Mouse (Mus musculus) layer of hippocampus, adult 8-10 months (tissue): ENCODE measurements around the gene Ccnd3. TPM values are rescaled to one million over a fixed set of nuclear protein-coding genes. Genes with fewer than 3 reads are reported as not detected.

Experiments
- DNase-seq, 2 experiments: peaks; one replicate each; pipeline ENCODE4 v3.0.0; 2022; ENCODE audit warnings: low spot score in 2 of 2
- total RNA-seq, 4 experiments: library from RNA; stranded (reverse); gene quantifications; 2 replicates each; pipeline ENCODE4 v1.2.4; 2022

Gene Ccnd3
- total RNA-seq, 4 experiments from 2014 or later = 38.4 to 45.2 (median 38.8) TPM

DNA sequence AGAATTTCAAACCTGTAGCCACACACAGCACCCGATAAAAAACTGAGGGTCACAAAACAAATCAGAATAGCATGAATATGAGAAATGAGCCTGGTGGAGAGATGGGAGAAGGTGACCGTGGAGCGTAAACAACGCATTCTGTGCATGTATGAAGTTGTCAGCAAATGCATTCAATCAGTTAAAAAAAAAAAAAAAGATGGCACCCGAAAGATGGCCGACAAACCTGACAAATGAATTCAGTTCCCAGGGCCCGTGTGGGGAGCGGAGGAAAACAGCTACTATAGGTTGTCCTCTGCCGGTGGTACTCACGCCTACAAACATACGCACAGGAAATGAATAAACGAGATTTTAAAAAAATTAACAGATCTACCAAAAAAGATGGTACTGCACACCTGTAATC is 40.3 kb downstream of the Ccnd3 start:
- DNase-seq = no peak

DNA sequence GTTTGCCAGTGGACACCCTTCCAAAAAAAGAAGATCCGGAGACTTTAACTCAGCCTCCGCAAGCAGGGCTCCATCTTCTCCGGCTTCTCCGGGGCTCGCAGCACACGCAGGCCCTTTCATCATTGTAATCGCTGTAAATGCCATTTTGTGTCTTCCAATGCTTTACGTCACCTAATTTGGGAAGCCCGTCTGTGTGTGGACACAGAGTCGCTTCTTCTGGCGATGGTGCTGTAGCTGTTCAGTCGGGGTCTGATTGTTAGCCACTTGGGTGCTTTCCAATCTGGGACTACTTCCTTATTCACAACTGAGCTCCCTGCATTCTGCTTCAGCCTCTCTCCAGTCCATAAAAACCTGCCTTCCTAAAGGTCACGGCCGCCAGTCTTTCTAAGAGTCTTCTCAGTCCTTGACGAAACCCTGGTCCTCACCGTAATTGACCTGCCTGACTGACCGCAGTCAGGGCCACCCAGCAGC is 41.0 kb downstream of the Ccnd3 start:
- DNase-seq = peak; percentile 26 to 27

DNA sequence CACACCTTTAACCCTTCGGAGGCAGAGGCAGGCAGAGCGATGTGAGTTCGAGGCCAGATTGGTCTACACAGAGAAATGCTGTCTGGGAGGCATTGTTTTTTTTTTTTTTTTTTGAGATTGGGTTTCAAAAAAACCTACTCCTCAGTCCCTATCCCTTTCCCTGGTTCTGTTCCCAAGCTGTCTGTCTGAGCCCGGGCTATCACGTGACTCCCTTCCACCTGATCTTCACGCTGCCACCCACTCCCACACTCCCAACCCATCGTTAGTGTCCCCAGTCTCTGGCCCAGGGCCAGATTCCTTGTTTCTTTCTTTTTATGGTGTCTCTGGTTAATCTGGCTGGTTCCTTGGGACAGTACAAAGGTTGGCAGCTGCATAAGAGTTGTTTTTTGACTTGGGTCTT is 46.2 kb downstream of the Ccnd3 start:
- DNase-seq = no peak

DNA sequence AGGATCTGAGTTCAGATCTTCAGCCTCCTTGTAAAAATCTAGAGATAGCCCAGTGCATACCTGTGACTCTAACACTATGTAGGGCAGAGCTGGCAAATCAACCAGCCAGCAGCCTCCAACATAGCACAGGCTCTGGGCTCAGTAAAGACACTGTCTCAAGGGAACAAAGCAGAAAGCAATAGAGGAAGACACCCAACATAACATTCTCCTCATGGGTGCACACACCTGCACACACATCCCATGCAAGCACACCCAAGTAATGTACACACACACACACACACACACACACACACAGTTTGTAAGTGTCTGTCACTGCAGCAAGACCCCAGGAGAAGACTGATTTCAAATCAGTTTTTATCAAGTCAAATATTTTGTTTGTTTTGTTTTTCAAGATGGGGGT is 48.1 kb downstream of the Ccnd3 start:
- DNase-seq = no peak

DNA sequence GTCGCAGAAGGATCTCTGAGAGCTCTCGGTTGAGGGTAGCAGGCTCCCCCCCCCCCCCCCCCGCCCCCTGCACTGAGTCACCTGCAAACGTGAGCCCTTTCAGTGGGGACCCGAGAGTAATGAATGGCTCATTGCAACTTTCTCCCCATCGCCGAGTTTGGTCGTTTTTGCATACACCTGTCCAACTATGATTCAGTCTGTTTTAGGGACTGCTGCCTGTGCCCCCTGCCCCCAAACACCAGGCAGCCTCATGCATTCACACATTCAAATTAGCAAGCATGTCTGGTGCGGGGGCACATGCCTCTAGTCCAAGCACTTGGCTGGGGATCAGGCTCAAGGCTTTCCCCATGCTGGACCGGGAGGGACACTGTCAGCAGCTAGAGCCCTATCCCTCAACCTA is 49.8 kb downstream of the Ccnd3 start:
- no peak for DNase-seq

DNA sequence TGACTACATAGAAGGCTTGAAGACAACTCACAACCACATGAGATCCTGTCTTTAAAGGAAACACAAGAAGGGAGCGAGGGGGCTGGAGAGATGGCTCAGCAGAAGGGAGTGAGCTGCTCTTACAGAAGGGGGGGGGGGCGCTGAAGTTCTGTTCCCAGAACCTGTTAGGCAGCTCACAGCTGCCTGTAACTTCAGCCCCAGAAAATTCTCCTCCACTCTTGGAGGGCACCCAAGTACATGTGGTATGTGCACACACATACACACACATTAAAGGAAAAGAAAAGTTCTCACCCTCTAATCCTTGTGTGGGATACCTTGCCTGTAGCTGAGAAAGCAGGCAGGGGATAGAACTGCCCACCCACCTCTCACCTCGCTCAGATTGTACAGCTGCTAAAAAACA is 52.3 kb downstream of the Ccnd3 start:
- DNase-seq = no peak

DNA sequence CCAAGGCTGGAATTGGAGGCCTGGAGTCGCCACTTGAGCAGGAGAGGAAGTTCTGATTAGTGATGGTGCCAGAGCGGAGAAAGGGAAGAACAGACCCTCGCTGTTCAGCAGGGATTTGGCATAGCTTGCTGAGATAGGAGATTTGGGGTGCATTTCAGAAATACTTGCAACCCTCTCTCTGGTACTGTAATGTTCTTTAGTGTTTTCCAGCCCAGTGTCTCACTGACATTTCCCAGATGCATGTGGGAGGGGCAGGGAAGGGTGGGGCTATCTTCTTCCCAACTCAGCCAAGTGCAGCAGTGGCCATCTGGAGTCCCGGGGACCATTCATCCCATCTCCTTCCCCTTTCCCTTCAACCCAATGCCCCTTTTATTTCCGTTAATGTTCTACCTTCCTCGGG is 54.9 kb downstream of the Ccnd3 start:
- DNase-seq = no peak

DNA sequence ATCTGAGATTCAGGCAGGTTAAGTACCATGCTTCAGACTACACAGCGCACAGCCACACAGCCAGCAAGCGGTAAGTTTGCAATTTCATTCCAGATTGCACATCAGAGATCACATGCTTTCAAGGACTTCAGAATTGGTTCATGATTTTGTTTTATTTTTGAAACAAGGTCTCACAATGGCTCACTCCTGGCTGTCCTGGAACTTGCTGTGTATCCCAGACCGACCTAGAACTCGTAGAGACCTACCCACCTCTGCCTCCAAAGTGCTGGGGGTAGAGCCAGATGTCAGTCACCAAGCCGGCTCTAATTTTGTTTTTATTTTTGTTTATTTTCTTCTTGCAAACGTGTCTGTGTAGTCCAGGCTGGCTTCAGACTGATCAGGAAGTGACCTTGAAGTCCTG is 58.0 kb downstream of the Ccnd3 start:
- no peak for DNase-seq

DNA sequence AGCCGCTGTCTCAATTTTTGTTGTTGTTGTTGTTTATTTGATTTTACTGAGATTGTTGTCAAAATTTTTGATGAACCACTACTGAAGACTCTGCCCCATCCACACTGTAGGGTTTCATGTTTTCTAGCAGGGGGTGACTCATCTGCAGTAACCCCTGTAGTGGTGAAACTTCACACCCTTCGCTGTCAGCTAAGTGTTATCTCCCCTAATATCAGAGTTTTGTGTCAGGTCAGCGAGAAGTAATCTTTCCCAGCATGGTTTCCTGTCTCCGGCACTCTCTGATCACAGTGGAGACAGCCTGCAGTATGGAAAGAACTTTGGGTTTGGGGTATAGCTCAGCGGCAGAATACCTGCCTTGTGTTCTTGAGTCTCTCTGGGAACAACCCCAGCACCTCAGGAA is 59.8 kb downstream of the Ccnd3 start:
- DNase-seq = no peak

DNA sequence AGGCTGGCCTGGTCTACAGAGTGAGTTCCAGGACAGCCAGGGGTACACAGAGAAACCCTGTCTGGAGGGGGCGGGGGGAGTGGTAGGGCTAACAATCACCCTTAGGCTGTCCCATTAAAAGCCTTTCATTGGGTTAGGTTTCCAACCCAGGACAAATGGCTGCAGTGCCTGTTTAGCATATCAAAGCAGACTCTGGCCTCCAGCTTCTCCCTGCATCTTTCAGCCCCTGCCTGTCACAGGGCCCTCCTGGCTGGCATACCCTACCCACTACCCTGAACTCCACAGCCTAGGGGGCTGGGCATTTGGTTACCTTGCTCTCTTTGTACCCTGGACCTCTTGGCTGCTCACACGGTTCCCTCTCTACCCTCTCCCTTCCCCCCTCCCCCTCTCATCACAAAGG is 61.3 kb downstream of the Ccnd3 start:
- DNase-seq = no peak

DNA sequence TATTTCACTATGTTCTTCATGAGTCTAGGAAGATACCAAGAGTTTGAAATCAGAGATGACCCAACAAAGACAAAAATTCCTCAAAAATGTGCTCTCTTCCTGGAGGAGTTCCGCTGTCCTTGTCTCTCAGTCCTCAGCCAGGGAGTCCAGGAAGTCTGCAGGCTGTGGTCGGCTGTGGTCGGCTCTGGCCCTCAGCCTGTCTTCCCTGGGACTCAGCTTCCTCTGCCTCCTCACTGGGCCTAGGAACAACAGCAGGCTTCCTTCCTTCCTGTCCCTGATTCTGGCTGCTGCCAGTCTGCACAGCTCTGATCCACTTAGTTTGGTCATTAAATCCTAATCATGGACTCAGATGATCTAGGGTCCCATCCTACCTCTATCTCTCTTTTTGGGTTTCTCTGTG is 62.4 kb downstream of the Ccnd3 start:
- no peak for DNase-seq

DNA sequence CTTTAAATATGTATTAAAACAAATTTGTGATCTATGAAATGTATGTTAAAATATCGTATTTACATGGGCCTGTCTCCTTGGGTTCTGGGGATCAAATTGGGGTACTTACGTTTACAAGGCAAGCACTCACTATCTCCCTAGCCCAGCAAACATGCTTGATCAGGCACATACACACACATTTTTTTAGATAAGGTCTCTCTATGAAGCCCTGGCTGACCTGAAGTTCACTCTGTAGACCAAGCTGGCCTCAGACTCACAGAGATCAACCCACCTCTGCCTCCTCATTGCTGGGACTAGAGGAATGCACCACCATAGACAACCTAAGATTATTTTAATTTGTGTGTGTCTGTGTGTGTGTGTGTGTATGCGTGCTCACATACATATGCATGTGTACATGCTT is 63.5 kb downstream of the Ccnd3 start:
- no peak for DNase-seq

DNA sequence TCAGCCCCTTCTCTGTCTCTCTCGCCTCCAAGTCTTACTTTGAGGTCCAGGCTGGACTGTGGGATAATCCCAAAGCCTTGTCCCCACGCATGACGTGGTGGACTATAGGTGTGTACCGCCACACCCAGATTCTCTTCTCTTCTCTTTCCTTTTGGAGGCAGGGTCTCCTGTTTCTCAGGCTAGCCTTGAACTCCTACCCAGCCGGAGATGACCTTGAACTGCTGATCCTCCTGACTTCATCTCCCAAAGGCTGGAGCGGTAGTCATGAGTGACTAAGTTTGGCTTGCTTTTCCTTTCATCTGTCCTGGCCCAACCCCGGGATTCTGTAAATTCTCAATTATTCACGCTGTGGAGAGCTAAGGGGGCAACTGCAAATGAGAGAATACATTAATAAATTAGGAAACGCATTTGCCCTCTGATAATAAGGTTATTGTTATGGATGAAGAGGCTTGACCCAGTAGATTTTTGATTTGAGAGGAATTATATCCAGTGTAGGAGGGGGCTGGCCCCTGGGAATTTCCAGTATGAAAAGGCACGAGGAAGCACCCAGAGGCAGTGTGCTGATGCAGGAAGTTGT is 64.2 kb downstream of the Ccnd3 start:
- no peak for DNase-seq

DNA sequence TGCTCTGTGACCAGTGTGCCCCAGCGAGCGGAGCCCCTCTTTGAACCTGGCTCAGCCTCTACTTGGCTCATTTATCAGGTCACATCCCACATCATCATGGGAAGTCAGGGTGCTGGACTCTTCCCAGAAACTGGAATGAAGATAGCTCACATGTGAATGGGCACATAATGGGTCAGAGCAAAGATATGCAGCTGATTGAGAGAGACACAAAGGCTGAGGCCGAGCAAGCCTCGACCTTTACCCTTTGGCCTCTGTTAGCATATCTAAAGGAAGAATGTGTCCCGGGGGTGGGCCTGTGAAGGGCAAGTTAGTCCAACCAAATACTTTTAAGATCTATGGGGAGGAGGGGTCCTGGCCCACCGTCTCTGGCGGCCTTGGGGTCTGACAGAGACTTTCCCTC is 66.8 kb downstream of the Ccnd3 start:
- no peak for DNase-seq

DNA sequence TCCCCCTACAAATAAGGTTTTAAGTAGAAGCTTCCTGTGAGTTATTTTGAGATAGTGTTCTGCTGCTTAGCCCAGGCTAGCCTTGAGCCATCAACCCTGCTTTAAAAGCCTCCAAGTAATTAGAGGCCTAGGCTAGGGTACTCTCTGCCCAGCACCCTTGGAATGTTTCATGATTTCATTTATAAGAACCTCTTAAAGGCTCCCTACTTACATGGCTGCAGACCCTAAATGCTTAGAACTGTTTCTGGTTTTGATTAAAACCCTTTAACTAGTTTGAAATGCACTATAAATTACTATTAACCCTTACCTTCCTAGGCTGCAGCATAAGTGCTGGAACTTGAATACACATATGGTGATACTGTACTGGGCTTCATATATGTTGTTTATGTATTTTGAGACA is 67.6 kb downstream of the Ccnd3 start:
- no peak for DNase-seq

DNA sequence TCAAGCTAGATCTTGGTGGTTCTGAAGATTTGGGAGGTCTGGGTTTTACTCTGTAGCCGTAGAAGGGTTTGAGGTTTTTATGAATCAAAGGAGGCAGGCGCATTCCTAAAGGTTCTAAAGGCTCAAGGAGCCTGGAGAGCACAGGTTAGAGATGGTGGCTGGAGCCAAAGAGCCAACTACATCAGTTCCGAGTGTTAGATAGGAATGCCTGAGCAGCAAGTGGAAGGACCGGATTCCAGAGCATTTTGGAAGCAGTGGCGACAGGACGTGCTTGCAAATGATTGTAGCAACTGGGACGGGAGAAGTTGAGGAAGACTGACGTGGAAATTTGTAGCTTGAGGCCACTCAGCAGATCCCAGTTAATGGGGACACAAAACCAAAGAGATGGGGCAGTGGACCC is 69.2 kb downstream of the Ccnd3 start:
- DNase-seq = no peak

DNA sequence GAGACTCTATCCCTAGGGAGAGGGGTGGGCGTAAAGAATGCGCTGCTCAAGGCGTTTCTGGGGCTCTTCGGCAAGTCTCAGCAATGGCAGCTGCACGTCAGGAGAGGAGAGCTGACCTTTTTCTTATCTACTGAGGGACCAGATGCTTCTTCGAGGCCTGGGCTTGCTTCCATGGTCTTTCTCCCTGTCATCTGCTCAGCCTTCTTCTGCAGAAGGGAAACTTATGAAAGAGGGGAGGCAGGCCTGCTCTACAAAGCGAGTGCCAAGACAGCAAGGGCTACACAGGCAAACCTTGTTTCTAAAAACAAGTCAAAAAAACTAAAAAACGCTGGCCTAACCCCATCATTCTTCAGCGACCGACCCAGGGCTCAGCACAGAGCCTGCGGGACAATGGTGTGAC is 70.0 kb downstream of the Ccnd3 start:
- no peak for DNase-seq

DNA sequence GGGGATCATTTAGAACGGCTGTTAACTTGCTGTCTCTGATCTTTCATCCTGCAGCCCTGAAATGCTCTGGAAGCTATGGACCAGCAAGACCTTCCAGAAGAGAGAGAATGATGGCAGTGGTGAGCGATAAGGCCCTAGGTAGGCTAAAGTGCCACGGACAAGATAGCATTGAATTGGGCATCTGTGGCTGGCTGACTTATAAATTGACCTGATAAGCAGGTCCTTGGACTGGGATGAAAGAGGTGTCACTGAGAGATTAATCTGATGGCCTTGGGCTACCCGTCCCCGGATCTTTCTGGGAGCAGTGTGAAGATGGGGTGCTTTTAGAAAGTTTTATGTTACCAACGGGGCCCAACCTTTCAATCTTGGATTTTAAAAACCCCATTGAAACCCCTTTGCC is 73.8 kb downstream of the Ccnd3 start:
- DNase-seq = no peak

DNA sequence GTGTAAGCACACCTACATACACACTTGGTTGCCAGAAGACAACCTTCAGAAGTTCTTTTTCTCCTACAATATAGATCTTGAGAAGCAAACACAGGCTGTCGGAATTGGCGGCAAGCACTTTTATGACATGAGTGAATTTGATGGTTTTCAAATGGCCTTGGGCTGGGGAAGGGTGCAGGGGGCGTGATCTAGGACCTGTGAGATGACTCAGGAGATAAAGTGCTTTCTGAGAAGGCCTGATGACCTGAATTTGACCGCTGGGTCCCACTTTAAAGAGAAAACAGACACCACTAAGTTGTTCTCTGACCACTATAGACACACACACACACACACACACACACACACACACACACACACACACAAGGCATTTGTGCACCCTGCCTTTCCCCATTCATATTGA is 76.1 kb downstream of the Ccnd3 start:
- no peak for DNase-seq

DNA sequence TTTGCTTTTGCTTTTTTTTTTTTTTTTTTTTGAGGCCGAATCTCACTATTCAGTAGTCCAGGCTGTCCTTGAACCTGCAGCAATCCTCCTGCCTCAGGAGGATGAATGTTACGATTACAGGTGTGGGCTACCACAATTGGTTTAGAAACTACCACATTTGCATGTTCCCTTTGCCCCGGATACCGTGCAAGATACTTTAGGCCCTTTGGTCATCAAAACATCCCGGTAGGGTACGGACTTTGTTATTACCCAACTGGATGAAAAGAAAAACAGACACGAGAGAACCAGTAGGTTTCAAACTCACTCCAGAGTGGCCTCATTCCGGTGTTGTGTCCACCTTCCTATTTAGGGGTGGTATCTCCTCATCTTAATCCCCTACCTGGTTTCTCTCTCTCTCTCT is 83.7 kb downstream of the Ccnd3 start:
- no peak for DNase-seq

DNA sequence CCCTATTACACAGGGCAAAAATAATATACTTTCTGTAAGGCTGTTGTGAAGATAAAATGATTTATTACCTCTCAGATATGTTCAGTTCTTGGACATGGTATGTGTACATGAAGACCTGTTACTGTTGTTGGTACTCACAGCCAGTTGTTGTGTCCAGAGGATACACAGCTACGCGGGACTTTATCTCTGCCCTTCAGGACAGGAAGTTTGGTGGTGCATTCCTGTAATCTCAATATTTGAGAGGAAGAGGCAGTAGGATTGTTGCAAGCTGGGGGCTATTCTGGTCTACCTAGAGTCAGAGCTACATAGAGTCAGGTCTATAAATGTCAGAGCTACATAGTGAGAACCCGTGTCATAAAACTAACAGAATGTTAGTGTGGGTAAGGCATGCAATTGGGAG is 86.2 kb downstream of the Ccnd3 start:
- DNase-seq = no peak

DNA sequence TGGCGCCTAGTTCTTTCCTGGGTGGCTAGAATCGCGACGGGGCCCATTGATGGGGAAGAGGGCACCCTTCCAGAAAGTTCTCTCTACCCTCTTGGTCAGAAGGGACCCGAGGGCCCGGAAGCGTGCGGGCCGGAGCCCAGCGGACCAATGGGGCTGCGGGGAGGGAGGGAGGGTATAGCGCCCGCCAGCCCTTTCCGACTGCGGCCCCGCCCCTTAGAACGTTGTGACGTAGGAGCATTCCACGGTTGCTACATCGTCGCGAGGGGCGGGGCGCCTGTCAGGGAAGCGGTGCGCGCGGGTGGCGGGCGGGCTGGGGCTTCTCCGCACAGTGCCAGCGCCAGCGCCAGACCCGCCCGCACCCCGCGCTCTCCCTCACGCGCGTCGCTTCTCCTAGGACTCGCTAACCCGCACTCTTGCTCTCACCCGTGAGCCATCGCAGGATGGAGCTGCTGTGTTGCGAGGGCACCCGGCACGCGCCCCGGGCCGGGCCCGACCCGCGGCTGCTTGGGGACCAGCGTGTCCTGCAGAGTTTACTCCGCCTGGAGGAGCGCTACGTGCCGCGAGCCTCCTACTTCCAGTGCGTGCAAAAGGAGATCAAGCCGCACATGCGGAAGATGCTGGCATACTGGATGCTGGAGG is 88.5 kb downstream of the Ccnd3 start:
- DNase-seq = peak; percentile 77 to 86

DNA sequence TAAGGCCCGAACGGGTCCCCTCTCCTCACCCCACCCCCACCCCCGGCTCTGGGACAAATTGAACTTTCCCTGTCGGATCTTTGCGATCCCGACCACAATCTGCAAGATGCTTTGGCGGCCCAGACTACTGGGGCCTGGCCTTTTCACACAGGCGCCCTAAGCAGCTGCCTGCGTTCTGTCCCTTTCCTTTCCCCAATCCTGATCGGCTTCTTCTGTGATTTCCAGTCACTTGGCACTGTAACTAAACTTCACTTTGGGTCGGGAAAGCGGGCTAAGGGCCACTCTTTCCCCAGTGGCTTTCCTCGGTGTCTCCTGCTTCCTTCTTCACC is 89.0 kb downstream of the Ccnd3 start:
- no peak for DNase-seq
